Mouse (Mus musculus) spleen, adult 2 months (tissue): ENCODE measurements at regions not wholly inside any gene's neighbourhood (a gene's known extent, or its start where the extent isn't known, plus 50 kb on each side); places are given as distances from the start of the nearest gene placed in this dataset.

Source experiments
- DNase-seq, 2 experiments: peaks; one replicate each; pipeline versions ENCODE4 v3.0.0 to v3.0.0-alpha.2; 2012 to 2021; ENCODE audit warnings: low spot score in 2 of 2, low read depth in 1 of 2
- H3K27ac ChIP-seq: fragments of 200-500 bp; 2 replicates; pipeline ENCODE4 v1.5.1; 2012; ENCODE audit warnings: low read length, inconsistent platforms; ENCODE audit not compliant: insufficient read depth
- H3K27me3 ChIP-seq: fragments of 200-500 bp; 2 replicates; pipeline ENCODE4 v1.6.1; 2012; ENCODE audit warnings: mild to moderate bottlenecking, moderate library complexity, low read length, inconsistent platforms; ENCODE audit not compliant: control insufficient read depth, insufficient read depth
- H3K36me3 ChIP-seq: fragments of 200-500 bp; 2 replicates; pipeline ENCODE4 v1.6.1; 2012; ENCODE audit warnings: mild to moderate bottlenecking, low read length, inconsistent platforms; ENCODE audit not compliant: control insufficient read depth, insufficient read depth
- H3K4me1 ChIP-seq: fragments of 200-500 bp; 2 replicates; pipeline ENCODE4 v1.6.1; 2011; ENCODE audit warnings: inconsistent platforms; ENCODE audit not compliant: control insufficient read depth, insufficient read depth, insufficient read length
- H3K4me3 ChIP-seq: fragments of 200-500 bp; 2 replicates; pipeline ENCODE4 v1.5.1; 2011; ENCODE audit warnings: mild to moderate bottlenecking, inconsistent platforms; ENCODE audit not compliant: insufficient read depth, insufficient read length; ENCODE audit errors: extremely low read depth
- CTCF ChIP-seq: fragments of 200-500 bp; IDR thresholded peaks from 2 replicates; pipeline ENCODE4 v1.5.1; 2011; ENCODE audit warnings: mild to moderate bottlenecking, inconsistent platforms; ENCODE audit not compliant: insufficient read depth, insufficient read length, insufficient replicate concordance; ENCODE audit errors: extremely low read depth
- POLR2A ChIP-seq: fragments of 200-500 bp; IDR thresholded peaks from 2 replicates; pipeline ENCODE4 v1.6.1; 2011; ENCODE audit warnings: low read depth, low read length, inconsistent platforms
- WGBS: fragments of 180-500 bp; shearing (Covaris S2); methylation state at CpG from one replicate; pipeline ENCODE4 v1.1.7; 2018; 5-methylcytosine and 5-hydroxymethylcytosine counted together

DNA sequence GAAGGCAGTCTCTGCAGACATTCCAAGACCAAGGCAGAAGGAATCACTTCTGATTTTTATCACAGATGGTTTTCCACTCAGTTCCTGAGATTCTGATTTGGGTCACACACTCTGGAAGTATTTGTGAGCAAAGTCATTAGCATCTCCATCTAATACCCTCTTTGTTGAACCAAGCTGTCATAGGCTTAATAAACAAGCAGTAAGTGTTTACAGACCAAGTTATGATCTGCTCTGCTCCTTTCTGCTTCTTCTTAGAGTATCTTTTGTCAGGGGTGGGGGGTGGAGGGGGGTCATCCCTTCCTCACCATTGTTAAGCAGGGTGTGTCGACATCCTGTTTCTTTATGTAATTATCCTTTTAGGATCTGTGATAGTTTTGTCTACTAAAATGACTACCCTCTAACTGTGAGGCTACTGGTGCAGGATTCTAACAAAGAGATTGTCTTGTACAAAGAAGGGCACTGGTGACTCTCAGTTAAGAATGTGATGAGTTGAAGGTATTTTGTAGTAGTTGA, 358.2 kb upstream of the Adgrl2 start:
- Histone ChIP-seq H3K4me1 (no peaks in the 10 kb centered on the region; the same call in 1 of the 2 replicates), H3K27ac (no peak overlapping the region), H3K36me3 (no peaks in the 10 kb centered on the region), H3K4me3 (no peak overlapping the region), H3K27me3 (no peaks in the 10 kb centered on the region)
- WGBS, result 83% methylated on average over 1 of the region's 1 CpGs
- no peak for TF ChIP-seq CTCF
- TF ChIP-seq POLR2A, result no peak
- DNase-seq, result no peak

DNA sequence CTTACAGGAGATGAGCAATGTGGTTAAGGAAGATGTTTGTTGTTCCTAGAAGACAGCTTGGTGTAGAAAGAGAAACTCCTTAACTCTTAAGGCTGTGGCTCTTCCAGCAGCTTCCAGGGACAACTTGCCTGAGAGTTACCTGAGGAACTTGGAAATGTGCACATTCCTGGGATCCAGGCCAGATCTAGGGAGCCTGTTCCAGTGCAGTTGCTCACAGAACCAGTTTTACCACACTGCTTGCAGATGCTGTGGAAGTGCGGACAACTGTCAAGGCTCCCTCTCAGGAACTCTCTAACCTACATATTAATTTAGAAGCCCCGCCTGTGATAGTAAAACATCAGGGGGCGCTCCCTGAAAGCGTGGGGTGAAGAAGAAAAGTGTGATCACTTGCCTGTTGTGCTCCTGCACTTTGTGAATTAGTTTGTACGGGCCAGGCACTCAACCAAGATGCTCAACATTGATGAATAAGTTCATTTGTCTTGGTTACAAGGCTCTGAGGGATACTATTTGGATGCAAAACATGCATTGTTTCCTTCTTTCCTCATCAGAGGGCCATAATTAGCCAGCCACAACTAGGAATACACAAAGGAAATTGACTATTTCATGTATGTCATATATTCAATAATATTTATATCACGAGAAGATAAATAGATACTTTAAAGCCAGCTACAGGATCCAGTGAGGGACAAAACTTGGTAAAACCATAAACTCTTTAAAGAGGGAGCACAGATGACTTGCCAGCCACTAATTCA, 357.1 kb upstream of the Adgrl2 start:
- TF ChIP-seq POLR2A, result no peak
- TF ChIP-seq CTCF, result no peak
- no peak for DNase-seq
- WGBS, result 90% methylated on average over 6 of the region's 6 CpGs
- Histone ChIP-seq H3K36me3 (no peaks in the 10 kb centered on the region), H3K4me3 (no peak overlapping the region), H3K27ac (no peak overlapping the region), H3K4me1 (no peaks in the 10 kb centered on the region; the same call in 1 of the 2 replicates), H3K27me3 (no peaks in the 10 kb centered on the region)

DNA sequence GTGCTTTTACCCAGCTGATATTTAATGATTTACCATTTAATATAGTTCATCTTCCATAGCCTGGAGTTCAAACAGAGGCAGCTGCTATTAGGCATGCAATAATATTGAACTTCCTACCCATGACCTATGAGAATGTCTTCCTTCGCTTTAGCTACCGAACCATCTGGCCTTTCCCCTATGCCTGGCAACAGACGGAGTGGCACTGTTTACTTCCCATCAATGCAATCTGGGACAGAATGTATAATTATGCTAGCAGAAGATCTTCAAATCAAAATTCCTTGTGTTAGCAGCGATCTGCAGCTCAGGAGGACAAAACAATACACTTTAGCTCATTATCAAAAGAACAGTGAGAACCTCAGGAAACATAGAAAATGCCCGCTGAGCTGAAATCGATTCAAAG, 352.2 kb upstream of the Adgrl2 start:
- no peak for DNase-seq
- WGBS, result 92% methylated on average over 6 of the region's 6 CpGs
- Histone ChIP-seq H3K4me3 (no peak overlapping the region), H3K36me3 (no peaks in the 10 kb centered on the region), H3K27ac (no peak overlapping the region), H3K27me3 (no peaks in the 10 kb centered on the region), H3K4me1 (no peaks in the 10 kb centered on the region)
- no peak for TF ChIP-seq CTCF
- TF ChIP-seq POLR2A, result no peak

DNA sequence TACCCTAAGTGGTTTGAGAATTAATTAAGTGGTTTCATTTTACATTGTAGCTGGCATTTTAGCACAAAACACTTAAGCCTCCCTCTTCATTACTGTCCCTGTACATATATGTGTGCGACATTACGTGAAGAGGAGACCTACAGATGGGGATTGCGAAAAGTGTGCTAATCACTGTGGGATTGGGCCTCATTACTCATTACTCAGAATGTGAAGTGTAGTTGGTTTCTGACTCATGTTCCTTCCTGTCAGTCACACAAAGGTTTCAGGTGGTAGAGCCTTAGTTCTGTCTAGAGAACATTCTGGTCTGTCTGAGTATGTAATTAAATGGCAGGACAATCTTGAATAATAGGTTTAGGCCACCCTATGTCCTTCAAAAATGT, 349.0 kb upstream of the Adgrl2 start:
- H3K4me3 ChIP-seq, result no peak overlapping the region

DNA sequence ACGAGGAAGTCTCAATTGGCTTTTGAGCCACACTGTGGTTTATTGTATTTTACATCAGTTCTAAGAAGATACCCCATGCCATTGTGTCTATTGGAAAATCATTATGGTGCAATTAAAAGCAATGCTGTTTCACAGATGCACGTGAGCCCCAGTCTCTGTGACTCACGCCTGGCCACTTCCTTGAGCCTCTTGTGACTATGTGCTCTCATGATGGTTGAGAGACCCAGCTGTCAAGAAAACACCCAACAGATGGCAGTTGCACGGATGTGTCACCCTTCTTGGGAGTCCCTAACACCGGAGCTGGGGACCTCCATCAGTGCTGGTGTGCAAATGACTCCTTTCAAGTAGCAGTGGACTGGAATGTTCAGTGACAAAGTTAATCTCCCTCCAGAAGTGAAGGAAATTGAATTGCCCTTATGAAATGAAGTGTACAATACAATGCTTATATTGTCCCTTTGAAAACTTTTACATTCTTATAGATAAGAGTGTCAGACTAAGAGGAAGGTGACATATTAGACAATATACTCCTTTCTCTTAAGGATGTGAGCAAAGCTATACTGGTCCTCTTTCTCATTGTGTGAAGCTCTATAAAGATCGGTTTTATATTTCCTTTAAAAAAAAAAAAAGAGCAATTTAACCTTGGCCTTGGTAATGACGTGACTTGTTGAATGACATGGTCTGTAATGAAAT, 348.5 kb upstream of the Adgrl2 start:
- TF ChIP-seq POLR2A (no peak), CTCF (no peak)
- no peak for DNase-seq
- Histone ChIP-seq H3K27me3 (no peaks in the 10 kb centered on the region), H3K4me1 (no peaks in the 10 kb centered on the region), H3K4me3 (no peak overlapping the region), H3K36me3 (no peaks in the 10 kb centered on the region), H3K27ac (no peak overlapping the region)
- WGBS, result 85% methylated on average over 7 of the region's 7 CpGs

More for the DNA sequence above, 349.0 kb upstream of the Adgrl2 start:
- no peaks in the 10 kb centered on the region for H3K36me3 ChIP-seq
- H3K4me1 ChIP-seq, result no peaks in the 10 kb centered on the region
- 86% methylated on average over 3 of the region's 3 CpGs for WGBS
- H3K27ac ChIP-seq, result no peak overlapping the region
- DNase-seq, result no peak
- TF ChIP-seq POLR2A (no peak), CTCF (no peak)
- H3K27me3 ChIP-seq, result no peaks in the 10 kb centered on the region

DNA sequence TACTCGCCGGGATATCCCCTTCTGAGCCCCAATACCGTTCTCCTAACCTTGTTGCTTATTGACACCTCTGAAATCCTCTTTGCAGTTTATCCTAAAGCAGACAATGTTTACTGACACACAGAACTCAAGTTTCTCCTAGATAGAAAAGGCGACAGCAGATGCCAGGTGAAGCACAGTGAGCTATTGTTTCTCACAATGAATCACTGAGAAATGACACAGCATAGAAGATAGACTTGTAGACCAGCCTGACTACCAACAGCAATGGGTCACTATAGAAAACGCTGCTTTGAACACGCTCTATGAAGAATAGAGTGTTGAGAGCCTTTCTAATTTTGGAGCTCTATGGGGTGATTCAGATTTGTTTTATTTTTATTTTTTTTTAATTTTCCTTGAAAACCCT, 344.9 kb upstream of the Adgrl2 start:
- Histone ChIP-seq H3K27ac (no peak overlapping the region), H3K4me1 (no peaks in the 10 kb centered on the region), H3K27me3 (no peaks in the 10 kb centered on the region), H3K4me3 (no peak overlapping the region), H3K36me3 (no peaks in the 10 kb centered on the region)
- no peak for DNase-seq
- TF ChIP-seq CTCF (no peak), POLR2A (no peak)
- 87% methylated on average over 6 of the region's 6 CpGs for WGBS

DNA sequence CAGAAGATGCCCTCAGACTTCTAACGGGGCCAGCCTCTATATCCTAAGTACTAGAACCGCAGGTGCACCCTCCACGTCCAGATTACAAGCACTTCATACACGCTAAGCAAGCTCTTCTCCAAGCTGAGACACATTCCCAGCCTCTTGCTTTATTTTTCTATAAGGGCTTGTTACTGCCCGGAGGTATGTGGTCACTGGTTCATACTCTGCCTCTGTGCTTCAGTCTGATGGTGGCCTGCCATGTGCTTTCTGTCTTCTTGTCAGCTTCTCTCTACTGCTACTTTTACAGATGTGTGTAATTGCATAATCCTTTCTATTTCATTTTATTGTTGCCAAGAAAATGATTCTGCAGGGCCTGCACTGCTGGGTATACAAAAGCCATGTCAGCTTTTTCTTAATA, 343.3 kb upstream of the Adgrl2 start:
- Histone ChIP-seq H3K27ac (no peak overlapping the region), H3K4me1 (peaks cover 5% of the 10 kb centered on the region), H3K27me3 (no peaks in the 10 kb centered on the region), H3K4me3 (no peak overlapping the region), H3K36me3 (no peaks in the 10 kb centered on the region)
- TF ChIP-seq CTCF, result no peak
- TF ChIP-seq POLR2A, result no peak
- DNase-seq, result no peak
- 88% methylated on average over 5 of the region's 5 CpGs for WGBS
